Mouse (Mus musculus) lung, postnatal 0 days (tissue): ENCODE measurements around the gene Qsox2. TPM values are rescaled to one million over a fixed set of nuclear protein-coding genes. Genes with fewer than 3 reads are reported as not detected.
A peak's percentile ranks its signal among the peaks of the same experiment; 100 is the strongest.

Experiments
- ATAC-seq: fragments of 200-750 bp; cut with Nextera tagmentation; 2 replicates; pipeline ENCODE4 v1.8.0; 2017; ENCODE audit warnings: moderate library complexity
- DNase-seq: peaks from one replicate; pipeline ENCODE4 v3.0.0-alpha.2; 2016; ENCODE audit warnings: low spot score
- H3K27ac ChIP-seq: fragments of 300-500 bp; sonication (generic); 2 replicates; pipeline ENCODE4 v1.5.1; 2014; ENCODE audit warnings: antibody characterized with exemption, mild to moderate bottlenecking, low read length, mixed read lengths
- H3K27me3 ChIP-seq: fragments of 300-500 bp; sonication (generic); replicated peaks from 2 replicates; pipeline ENCODE4 v1.6.1; 2014; ENCODE audit warnings: low read length, mixed read lengths; ENCODE audit not compliant: insufficient read depth
- H3K36me3 ChIP-seq: fragments of 300-500 bp; sonication (generic); 2 replicates; pipeline ENCODE4 v1.6.1; 2014; ENCODE audit warnings: low read length, mixed read lengths; ENCODE audit not compliant: insufficient read depth
- H3K4me1 ChIP-seq: fragments of 300-500 bp; sonication (generic); 2 replicates; pipeline ENCODE4 v1.6.1; 2014; ENCODE audit warnings: antibody characterized with exemption, low read depth, low read length, mixed read lengths; ENCODE audit not compliant: insufficient read depth
- H3K4me2 ChIP-seq: fragments of 300-500 bp; sonication (generic); replicated peaks from 2 replicates; pipeline ENCODE4 v1.6.1; 2014; ENCODE audit warnings: low read depth, mild to moderate bottlenecking, low read length, moderate library complexity, mixed read lengths
- H3K4me3 ChIP-seq: fragments of 300-500 bp; sonication (generic); 2 replicates; pipeline ENCODE4 v1.5.1; 2014; ENCODE audit warnings: low read depth, low read length
- H3K9ac ChIP-seq: fragments of 300-500 bp; sonication (generic); replicated peaks from 2 replicates; pipeline ENCODE4 v1.6.1; 2014; ENCODE audit warnings: low read depth, mild to moderate bottlenecking
- H3K9me3 ChIP-seq: fragments of 300-500 bp; sonication (generic); 2 replicates; pipeline ENCODE4 v1.6.1; 2016; ENCODE audit warnings: low read length, mixed read lengths
- CTCF ChIP-seq: IDR thresholded peaks from 2 replicates; pipeline ENCODE4 v1.5.1; 2016; ENCODE audit warnings: antibody characterized with exemption, mild to moderate bottlenecking
- EP300 ChIP-seq: IDR thresholded peaks from 2 replicates; pipeline ENCODE4 v1.6.1; 2016; ENCODE audit warnings: antibody characterized with exemption, mild to moderate bottlenecking, control low read depth
- WGBS: fragments of 180-500 bp; shearing (Covaris S2); extraction: QIAGEN DNeasy Blood & Tissue Kit; methylation state at CpG from one replicate; pipeline ENCODE4 v1.1.7; 2014; 5-methylcytosine and 5-hydroxymethylcytosine counted together
- polyA plus RNA-seq: library from polyadenylated mRNA; unstranded; fragments of >200 nt; fragmentation: Nextera tagmentation; extraction: Ambion mirVana; gene quantifications from 2 replicates; pipeline ENCODE4 v1.2.1, GENCODE M21; 2015

Qsox2 gene
- polyA plus RNA-seq, 1 experiment from 2014 or later: 11.3 TPM

- no peaks in the 10 kb centered on the region for H3K4me1 ChIP-seq
- no peaks in the 10 kb centered on the region for H3K27me3 ChIP-seq
- no peak overlapping the region for H3K4me3 ChIP-seq
- no peaks in the 10 kb centered on the region for H3K36me3 ChIP-seq
- no peak for DNase-seq
- no peaks in the 10 kb centered on the region for H3K9me3 ChIP-seq
- WGBS: 34% methylated on average over 3 of the region's 3 CpGs
- TF ChIP-seq CTCF (no peak), EP300 (no peak)
- H3K9ac ChIP-seq: no peak overlapping the region
- no peak overlapping the region for H3K4me2 ChIP-seq
- H3K27ac ChIP-seq: no peak overlapping the region
- no peak for ATAC-seq
These were observed 10.2 kb upstream of the Qsox2 start for GRCm38 (mm10) chr2:26247531-26247930.

- no peak overlapping the region for H3K9ac ChIP-seq
- H3K36me3 ChIP-seq: no peaks in the 10 kb centered on the region
- no peak overlapping the region for H3K27ac ChIP-seq
- no peak overlapping the region for H3K4me3 ChIP-seq
- no peak for ATAC-seq
- H3K4me2 ChIP-seq: no peak overlapping the region
- TF ChIP-seq CTCF: no peak
- TF ChIP-seq EP300: no peak
- H3K9me3 ChIP-seq: no peaks in the 10 kb centered on the region
- no peaks in the 10 kb centered on the region for H3K27me3 ChIP-seq
- H3K4me1 ChIP-seq: no peaks in the 10 kb centered on the region
- WGBS: 54% methylated on average over 3 of the region's 3 CpGs
- DNase-seq: peak; percentile 35
These were observed 3.5 kb upstream of the Qsox2 start for GRCm38 (mm10) chr2:26240841-26241240.

GRCm38 (mm10) chr2:26240330-26240729 is 3.0 kb upstream of the Qsox2 start:
- TF ChIP-seq EP300 (no peak), CTCF (no peak)
- peak; percentile 68 for DNase-seq
- 36% methylated on average over 9 of the region's 9 CpGs for WGBS
- Histone ChIP-seq H3K27me3 (no peaks in the 10 kb centered on the region), H3K27ac (no peak overlapping the region), H3K9me3 (no peaks in the 10 kb centered on the region), H3K4me2 (no peak overlapping the region), H3K4me1 (no peaks in the 10 kb centered on the region), H3K9ac (no peak overlapping the region), H3K4me3 (no peak overlapping the region), H3K36me3 (no peaks in the 10 kb centered on the region)
- ATAC-seq: no peak

GRCm38 (mm10) chr2:26236681-26237289 is 540 bp downstream of the Qsox2 start:
- H3K9me3 ChIP-seq: no peaks in the 10 kb centered on the region
- peak overlapping the region; percentile 80 for H3K4me3 ChIP-seq
- 1% methylated on average over 37 of the region's 51 CpGs for WGBS
- H3K9ac ChIP-seq: peak overlapping the region; percentile 75
- H3K4me2 ChIP-seq: peak overlapping the region; percentile 85
- ATAC-seq (peak; percentile 72), DNase-seq (no peak)
- H3K27ac ChIP-seq: peak overlapping the region; percentile 76
- TF ChIP-seq EP300 (no peak), CTCF (peak; percentile 21; the same call in 1 of the 2 replicates)
- H3K4me1 ChIP-seq: no peaks in the 10 kb centered on the region
- no peaks in the 10 kb centered on the region for H3K36me3 ChIP-seq
- H3K27me3 ChIP-seq: no peaks in the 10 kb centered on the region

GRCm38 (mm10) chr2:26234771-26235170 is 2.6 kb downstream of the Qsox2 start:
- DNase-seq: no peak
- Histone ChIP-seq H3K9me3 (no peaks in the 10 kb centered on the region), H3K27me3 (no peaks in the 10 kb centered on the region), H3K4me2 (no peak overlapping the region), H3K4me1 (no peaks in the 10 kb centered on the region), H3K4me3 (no peak overlapping the region), H3K9ac (no peak overlapping the region), H3K27ac (no peak overlapping the region), H3K36me3 (no peaks in the 10 kb centered on the region)
- ATAC-seq: no peak
- WGBS: 64% methylated on average over 2 of the region's 2 CpGs
- TF ChIP-seq EP300: no peak
- TF ChIP-seq CTCF: no peak

GRCm38 (mm10) chr2:26234253-26234652 is 3.1 kb downstream of the Qsox2 start:
- DNase-seq (no peak), ATAC-seq (no peak)
- Histone ChIP-seq H3K9ac (no peak overlapping the region), H3K4me3 (no peak overlapping the region), H3K4me2 (no peak overlapping the region), H3K9me3 (no peaks in the 10 kb centered on the region), H3K27me3 (no peaks in the 10 kb centered on the region), H3K36me3 (no peaks in the 10 kb centered on the region), H3K4me1 (no peaks in the 10 kb centered on the region), H3K27ac (no peak overlapping the region)
- WGBS: 40% methylated on average over 5 of the region's 5 CpGs
- TF ChIP-seq CTCF: no peak
- no peak for TF ChIP-seq EP300

- Histone ChIP-seq H3K4me3 (no peak overlapping the region), H3K27ac (no peak overlapping the region)
These were observed 6.0 kb downstream of the Qsox2 start for GRCm38 (mm10) chr2:26231366-26231765.

More at GRCm38 (mm10) chr2:26231366-26231765, 6.0 kb downstream of the Qsox2 start:
- WGBS: 63% methylated on average over 3 of the region's 3 CpGs
- no peak overlapping the region for H3K4me2 ChIP-seq
- H3K27me3 ChIP-seq: no peaks in the 10 kb centered on the region
- H3K9ac ChIP-seq: no peak overlapping the region
- H3K4me1 ChIP-seq: no peaks in the 10 kb centered on the region
- TF ChIP-seq EP300: no peak
- no peak for TF ChIP-seq CTCF
- DNase-seq (no peak), ATAC-seq (no peak)
- H3K9me3 ChIP-seq: no peaks in the 10 kb centered on the region
- H3K36me3 ChIP-seq: no peaks in the 10 kb centered on the region
